Mouse (Mus musculus) 3T3-L1 (cell line): Measurements from ENCODE around the gene Med27.

ENCODE experiments used
- DNase-seq: peaks from one replicate; pipeline ENCODE4 v3.0.0-alpha.2; 2015; ENCODE audit warnings: low read depth, low spot score

The Med27 gene

DNA sequence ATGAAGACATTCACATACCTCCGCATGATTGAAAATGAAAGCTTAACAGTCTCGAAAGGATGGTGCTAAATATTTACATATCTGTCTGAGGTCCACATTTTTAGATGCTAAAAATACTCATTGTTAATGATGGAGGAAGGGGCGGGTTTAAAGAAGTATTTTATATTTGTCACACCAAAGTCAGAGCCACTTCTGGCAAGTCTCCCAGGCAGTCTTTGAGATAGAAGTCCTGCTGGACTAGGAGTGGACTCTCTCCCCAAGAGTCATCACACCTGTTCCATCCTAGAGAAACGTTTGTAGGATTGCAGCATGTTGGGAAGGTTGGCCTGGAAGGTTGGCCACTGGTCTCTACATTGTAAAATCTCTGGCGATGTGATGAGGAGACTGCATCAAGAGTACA lies 90.5 kb downstream of the Med27 start:
- DNase-seq: no peak

DNA sequence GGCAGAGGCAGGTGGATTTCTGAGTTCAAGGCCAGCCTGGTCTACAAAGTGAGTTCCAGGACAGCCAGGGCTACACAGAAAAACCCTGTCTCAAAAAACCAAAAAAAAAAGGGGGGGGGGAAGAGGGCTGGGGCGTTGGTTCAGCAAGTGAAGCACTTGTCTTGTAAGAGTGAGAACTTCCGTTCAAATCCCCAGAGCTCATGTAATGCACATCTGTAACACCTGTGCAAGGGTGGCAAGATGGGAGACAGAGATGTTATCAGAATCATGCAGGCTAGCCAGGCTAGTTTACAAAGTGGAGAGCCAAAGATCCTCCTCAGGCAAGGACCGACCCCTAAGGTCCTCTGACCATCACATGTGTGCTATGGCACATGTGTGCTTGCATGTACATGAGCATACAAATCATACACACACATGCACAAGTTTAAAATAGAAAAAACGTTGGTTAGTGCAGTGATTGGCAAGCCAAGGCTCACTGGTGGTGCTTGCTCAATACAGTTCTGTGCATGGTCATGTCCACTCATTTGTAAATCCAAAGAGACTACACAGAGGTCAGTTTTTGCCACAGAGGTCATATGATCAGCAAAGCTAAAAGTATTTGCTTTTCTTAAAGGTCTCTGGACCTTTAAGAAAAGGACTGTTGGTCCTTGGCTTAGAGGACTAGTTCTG lies 91.4 kb downstream of the Med27 start:
- no peak for DNase-seq

DNA sequence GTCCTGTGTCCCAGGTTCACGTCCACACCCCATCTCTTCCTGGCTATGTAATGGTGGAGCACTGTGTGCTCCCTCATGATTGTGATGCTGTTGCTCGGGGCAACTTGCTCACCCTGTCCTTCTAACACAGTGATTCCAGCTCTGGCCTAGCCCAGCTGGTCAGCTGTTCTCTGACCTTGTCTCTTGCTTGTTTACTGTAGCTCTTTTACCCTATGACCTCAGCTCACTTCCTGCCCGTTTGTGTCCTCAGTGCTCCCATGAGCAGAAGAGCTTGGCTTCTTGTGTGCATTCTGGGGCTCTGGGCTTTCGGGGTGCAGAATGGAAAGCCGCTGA lies 91.9 kb downstream of the Med27 start:
- no peak for DNase-seq

DNA sequence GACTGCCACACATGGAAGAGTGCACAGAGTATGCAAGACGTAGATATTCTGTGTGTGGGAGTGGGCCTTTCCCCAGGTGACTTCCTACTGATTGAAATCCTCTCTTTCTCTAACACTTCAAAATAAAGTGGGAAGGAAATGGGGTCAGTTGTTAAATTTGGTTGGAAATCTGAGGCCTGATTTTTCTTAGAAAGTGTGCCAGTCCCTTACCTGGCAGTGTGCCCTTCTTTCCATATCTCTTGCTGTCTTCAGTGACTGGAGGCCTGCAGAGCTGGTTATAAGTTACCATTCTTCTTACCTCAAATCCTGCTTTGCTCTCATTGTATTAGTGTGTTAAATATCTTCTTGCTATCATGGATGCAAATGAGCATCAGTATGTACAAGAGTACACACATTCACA lies 92.4 kb downstream of the Med27 start:
- DNase-seq: no peak

DNA sequence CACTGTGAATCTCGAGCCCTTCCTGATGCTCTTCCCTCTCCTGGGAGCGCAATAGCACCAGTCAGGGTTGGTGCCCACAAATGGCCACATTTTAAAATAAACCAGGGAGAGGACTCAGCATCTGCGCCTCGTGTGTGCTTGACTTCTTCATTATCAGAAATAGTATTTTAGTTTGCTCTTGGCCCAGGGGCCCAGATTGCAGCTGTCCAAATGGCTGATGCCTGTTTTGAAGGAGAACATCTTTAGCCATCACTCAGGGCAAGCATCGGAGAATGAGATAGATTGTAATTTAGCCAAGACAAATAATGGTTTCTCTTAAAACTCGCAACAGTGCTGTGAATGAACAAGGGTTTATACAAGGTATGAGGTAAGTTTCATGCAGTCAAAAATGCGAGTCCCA lies 92.8 kb downstream of the Med27 start:
- DNase-seq: no peak

DNA sequence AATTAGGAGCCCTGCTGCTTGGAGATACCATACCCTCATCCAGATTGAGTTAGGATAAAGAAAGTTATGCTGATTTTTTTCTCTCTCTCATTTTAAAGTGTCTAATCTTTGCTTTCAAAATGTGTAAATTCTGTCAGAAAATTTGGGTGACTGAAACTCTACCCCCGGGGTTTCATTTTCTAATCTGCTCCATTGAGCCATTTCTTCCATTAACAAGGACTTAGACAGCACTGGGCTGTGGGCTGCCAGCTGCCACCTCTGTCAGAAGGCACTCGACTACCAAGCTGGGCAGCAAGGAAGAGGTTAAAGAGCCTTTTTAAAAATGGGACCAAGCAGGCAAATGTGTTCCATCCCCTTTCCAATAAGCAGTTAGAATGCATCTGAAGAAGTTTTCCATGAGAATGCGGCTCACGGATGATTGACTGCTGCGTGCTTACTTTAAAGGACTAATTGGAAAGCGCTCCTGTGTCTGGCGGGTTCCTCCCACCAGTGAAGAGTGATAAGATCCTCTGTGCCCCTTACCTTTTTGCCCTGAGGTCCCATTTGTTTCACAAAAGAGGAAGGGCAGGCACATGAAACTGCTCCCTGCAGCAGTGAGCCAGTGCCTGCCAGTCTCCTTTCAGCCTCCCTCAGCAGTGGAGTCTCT lies 93.4 kb downstream of the Med27 start:
- DNase-seq: no peak

DNA sequence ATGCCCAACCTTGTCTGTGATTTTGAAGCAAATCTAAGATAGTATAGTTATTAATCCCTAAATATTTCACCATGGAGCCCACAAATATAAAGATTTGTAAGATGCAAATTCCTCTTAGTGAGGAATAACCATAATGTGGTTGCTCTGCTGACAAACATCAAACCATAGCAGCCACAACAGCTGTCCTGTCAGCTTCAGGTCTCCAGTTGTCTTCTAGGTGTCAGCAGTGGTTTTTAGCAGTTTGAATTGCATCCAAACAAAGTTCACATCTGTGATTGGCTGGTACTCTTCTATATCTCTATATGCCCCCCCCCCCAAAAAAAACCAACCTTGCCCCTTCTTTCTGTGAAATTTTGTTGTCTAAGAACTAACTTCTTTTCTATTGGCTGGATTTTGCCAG lies 95.7 kb downstream of the Med27 start:
- DNase-seq: no peak

DNA sequence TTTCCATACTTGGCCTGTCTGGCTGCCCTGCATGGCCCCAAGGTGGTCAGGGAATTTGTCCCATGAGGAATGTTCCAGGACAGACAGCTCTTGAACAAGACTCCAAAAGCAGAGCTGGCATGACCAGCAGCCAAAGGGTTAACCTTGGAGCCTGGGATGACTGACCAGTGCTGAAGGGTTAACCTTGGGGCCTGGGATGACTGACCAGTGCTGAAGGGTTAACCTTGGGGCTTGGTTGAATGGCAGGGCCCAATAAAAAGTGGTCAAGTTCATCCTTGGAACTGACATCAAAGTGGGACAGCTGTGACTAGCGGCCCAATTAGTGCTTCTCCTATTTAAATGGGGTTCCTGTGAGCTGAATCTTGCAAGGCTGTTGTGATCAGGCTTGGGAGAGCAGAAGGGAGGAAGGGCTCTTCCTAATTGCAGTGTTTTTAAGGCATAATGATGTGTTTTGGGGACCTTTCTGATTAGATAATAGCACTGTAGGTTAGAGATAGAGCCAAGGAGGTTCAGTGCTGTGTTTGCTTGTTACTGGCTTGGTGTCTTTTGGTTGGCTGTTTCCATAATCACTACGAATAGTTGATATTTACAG lies 97.1 kb downstream of the Med27 start:
- no peak for DNase-seq

DNA sequence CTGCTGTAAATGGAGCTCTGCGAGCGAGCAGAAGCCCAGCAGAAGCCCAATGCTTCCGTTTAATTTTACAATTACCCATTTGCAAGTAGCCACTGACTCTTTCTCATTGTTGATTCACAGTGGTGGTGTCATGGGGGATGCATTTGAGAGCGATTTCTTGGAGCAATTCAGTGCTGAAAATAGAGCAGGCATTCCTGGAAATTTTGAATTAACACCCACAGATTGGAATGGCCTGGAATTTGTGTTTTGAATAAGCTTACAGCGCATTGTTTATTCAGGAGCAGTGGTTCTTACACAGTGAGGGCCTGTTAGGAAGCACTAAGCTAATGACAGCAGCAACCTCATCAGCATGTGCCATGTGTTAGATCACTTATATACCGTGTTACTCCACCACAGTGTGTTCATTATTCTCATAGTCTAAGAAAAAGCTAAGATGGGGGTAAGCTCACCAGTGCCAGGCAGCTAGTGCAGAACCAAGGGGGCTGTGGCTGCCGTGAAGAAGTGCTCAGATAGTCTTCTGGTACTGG lies 101.9 kb downstream of the Med27 start:
- no peak for DNase-seq

DNA sequence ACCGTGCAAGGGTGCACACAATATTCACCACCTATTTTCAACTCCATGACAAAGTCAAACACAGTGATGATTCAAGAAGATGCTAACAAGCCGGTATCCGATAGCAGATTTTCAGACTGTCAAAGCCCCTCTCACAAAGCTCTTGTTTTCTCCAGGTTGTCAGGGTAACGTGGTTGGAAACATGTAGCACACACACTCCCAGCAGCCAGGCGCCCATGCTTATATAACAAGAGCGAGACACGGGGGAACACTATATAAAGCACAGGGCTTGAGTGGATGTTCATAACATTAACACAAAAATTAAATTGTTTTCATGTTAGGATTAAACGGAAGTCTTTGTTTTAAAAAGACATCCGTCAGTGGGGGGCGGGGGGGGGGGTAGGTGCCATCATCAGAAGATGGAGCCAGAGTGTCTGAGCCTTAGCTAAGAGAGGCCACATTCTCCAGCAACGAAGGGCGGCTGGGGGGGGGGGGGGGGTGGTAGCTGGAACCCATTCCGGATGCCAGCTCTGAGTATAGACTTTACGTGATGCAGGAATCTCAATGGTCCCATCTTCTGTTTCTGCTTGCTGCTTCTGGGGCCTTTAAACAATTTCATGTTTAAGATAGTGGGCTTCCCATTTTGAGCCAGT lies 104.9 kb downstream of the Med27 start:
- no peak for DNase-seq

DNA sequence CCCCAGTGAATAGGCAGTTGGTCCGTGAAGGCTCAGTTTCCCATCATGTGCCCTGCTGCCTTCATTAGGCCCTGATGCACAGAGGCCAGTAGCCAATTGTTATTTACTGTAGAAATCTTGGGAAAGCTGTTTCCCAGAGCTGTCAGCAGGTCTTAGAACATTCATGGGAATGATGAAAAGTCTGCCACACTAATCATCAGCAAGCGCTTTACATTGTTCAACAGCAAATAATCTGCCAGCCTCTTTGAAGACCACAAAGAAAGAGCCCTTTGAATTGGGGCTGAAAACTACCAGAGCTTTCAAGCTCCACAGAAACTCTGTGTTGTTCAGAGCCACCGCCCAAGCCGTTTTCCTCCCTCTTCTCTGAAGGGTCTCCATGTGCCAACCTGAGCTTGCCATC lies 106.8 kb downstream of the Med27 start:
- DNase-seq: no peak

DNA sequence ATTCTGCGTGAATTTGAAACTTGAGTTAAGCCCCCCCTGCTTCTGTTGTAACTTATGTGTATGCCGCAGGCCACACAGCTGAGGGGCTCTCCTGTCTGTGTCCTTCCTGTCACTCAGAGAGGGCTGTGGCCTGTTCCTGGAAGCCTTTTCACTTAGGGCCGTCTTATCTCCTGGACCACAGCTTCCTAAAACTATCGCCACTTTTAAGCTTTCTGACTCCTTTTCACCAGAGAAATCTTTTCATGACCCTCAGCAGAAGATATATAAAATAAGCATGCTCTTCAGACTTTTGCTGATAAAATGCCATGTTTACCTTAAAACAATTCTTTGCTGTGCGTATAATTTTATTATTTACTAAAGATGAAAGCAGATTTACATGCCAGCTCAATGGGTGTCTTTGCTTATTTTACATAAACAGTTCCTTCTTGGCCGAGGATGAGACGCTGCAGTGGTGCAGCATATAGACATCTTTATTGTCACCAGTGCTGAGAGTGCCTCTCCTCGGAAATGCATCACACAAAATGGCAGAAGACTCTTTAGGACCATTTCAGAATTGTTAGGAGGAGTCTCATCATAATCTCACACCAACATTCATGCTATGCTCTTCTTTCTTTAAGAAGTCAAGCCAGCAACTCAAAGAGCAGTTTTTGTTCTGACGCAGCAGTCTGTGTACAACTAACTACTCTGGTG lies 110.2 kb downstream of the Med27 start:
- no peak for DNase-seq

DNA sequence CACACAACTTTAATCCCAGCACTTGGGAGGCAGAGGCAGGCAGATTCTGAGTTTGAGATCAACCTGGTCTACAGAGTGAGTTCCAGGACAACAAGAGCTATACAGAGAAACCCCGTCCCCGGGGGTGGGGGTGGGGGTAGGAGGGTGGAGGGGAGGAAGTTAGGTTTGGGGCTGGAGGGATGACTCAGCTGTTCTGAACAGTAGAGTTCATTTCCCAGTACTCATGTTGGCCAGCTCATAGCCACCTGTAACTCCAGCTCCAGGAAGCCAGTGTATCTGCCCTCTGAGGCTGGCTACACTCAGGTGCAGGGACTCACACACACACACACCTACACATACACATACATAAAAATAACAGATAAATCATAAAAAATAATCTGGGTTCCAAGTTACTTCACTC lies 111.1 kb downstream of the Med27 start:
- no peak for DNase-seq

DNA sequence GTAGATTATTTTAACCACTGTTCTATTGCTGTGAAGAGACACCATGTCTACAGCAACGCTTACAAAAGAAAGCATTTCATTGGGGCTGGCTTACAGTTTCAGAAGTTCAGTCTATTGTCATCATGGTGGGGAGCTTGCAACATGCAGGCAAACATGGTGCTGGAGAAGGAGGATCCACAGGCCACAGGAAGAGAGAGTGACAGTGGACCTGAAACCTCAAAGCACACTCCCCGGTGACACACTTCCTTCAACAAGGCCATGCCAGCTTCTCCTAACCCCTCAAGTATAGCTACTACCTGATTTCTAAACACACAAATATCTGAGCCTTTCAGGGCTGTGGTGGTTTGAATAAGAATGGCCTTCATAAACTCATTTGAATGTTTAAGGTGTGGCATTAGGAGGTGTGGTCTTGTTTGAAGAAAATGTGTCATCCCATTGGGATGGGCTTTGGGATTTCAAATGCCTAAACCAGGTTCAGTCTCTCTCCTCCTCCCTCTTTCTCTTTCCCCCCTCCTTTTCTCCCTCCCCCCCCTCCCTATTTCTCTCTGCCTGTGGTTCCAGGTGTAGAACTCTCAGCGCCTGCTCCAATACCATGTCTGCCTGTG lies 111.8 kb downstream of the Med27 start:
- DNase-seq: no peak

DNA sequence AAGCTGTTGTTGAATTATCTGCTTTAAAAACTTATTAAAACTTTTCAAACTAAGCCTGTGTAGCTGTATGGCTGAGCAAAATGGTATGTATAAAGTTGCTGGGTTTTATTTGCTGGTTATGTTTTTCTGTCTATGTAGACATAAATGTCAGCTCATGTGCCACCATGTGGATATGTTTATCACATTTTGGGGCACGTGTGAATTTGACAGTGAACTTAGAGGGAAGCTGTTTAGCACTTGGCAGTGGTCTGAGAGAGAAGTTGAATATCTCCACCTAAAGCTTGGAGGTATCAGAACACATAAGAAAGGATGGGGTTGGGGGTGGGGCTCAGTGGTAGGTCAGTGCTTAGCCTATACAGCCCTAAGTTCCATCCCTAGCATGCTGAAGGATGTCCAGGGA lies 113.0 kb downstream of the Med27 start:
- DNase-seq: no peak

DNA sequence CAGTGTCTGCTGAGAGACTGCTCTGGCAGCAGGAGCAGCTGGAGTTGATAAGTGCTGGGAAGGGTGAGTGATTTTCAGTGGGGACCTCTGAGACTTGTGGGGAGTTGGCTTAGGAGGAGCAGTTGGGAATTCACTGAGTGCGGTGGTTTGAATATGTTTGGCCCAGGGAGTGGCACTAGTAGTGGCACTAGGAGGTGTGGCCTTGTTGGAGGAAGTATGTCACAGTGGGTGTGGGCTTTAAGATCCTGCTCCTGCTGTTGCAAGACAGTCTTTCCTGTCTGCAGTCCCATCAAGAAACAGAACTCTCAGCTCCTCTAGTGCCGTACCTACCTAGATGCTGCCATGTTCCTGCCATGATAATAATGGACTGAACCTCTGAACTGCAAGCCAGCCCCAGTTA lies 115.2 kb downstream of the Med27 start:
- no peak for DNase-seq

DNA sequence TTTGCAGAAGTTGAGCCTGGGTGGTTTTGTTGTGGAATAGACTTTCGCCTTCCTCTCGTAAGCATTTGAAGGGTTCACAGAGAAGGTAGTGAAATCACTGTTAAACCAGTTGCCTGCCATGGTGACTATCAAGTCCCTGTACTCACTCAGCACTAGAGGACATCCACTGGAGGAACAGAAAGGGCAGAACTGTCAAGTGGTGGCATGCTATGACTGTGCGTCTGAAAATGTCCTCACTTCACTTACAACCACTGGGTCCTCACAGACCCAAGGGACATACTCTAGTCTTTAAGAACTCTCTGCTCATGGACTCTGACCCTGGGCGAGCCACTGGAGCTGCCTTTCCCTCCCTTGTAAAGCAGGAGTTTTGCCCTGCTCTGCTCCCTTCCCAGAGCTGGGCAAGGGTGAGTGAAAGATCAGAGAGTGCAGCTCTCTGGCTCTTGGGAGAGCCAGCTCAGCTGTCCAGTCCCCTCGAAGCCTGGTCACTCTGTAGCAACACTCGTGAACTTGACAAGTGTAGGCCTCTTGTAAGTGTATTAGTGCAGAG lies 116.5 kb downstream of the Med27 start:
- DNase-seq: no peak

DNA sequence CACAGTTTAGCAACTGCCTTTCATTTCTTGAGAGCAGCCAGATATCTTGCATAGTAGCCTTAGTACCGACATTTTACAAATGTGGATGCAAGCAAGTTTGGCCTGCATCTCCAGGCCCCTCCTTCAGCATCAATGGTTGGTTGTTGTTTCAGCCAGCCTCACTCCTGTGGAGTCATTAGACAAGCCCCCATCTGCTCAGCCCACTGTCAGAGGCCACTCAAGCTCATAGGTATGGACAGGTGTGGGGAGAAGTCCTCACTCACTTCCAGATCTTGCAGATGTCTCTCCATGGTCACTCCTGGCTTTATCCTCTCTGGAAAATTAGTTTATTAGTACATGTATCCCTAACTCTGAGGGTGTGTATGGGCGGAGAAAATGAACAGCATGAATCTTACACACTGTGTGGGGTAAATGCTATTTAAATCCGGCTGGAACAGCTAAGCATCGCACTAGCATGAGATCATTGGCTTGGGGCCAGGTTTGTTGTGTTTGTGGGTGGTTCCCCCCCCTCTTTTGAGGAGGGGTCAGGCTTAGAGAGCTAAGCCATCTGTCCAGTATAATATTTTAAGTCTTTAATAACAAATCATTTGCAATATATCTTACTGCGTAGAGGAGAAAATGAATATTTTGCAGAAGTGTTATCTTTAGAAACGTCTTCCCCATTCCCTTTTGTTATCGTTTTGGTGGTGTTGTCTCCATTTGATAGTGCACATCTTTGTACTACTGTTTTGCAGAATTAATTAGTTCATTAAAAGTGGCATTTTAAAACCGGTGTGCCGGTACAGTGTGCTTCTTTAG lies 118.4 kb downstream of the Med27 start:
- no peak for DNase-seq

DNA sequence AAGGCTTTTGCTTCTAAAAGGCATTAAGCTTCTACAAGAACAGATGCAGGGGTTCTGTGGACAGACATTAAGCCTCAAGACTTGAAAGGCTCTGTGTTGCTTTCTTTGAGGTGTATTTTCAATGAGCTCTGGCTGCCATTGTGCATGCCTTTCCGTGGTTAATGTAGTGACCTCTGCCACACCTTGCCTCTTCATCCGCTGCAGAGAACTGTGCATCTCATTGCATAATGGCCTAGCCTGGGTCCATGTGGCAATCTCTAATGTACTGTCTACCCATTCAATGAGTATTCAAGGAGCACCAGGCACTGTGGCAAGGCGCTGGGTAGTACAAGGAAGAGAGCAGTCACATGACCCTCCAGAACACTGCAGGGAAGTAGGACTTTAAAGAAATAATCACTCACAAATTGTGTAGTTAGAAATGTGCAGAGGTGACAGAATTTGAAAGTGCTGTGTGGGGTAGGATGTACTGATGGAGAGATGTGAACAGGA lies 119.1 kb downstream of the Med27 start:
- DNase-seq: no peak

DNA sequence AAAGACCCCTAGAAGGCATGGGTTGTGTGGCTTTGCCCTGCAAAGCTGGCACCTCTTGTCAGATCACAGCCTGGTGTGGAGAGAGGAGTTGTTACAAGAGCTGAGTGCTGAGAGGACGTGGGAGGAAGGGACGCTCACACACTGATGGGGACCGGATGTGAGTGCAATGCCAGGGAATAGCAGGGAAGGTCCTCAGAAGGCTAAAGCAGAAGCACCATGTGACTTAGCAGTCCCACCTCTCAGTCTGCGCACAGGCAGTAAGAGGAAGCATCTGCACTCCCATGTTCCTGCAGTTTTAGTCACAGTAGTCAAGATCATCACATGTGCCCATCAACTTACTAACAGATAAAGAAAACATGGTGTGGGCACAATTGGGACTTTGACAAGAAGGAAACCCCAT lies 119.8 kb downstream of the Med27 start:
- DNase-seq: no peak
